ENCODE assay signal across 7 mouse cellular contexts in genomic region chr5:134788237-134788636, GRCm38 (mm10). TPM values are rescaled to one million over a fixed set of nuclear protein-coding genes. Genes with fewer than 3 reads are reported as not detected.
DNase-seq lines count a peak whose midpoint lies in the region; ATAC-seq and TF ChIP-seq lines count a peak whose summit lies in the region.

No protein-coding gene starts in this region.

- peaks cover 5% of the 10 kb centered on the region; the same call in 1 of the 2 replicates for H3K9me3 ChIP-seq in heart, embryonic 10.5 days
- no peaks in the 10 kb centered on the region for H3K9me3 ChIP-seq in lung, embryonic 15.5 days

- WGBS in heart, embryonic 10.5 days = 13% methylated on average over 12 of the region's 12 CpGs
- 10% methylated on average over 12 of the region's 12 CpGs for WGBS in lung, embryonic 15.5 days

- peak; percentile 33 for DNase-seq in brain, embryonic 14.5 days (ENCODE audit: low read depth)
- peak; percentile 60 for DNase-seq in embryo, embryonic 10.5 days (ENCODE audit: low spot score)
- peak; percentile 93 for DNase-seq in heart, embryonic 10.5 days (ENCODE audit: low spot score)
- DNase-seq in spleen, postnatal 10 days (ENCODE audit: low spot score in 2 of 2) = no peak
- no peak for DNase-seq in layer of hippocampus, adult 9-10 months (ENCODE audit: low spot score)

- no peak overlapping the region for H3K9ac ChIP-seq in lung, embryonic 15.5 days

- ATAC-seq in lung, embryonic 15.5 days (ENCODE audit: borderline replicate concordance, extremely low read depth, low FRiP score, low TSS enrichment) = peak; percentile 43
- no peak for ATAC-seq in activated CD4-positive, CD25-positive, alpha-beta regulatory T cell, adult 4 months

- peak overlapping the region; percentile 12; the same call in 1 of the 2 replicates for H3K4me3 ChIP-seq in heart, embryonic 10.5 days
- no peak overlapping the region for H3K4me3 ChIP-seq in lung, embryonic 15.5 days

- H3K27ac ChIP-seq in heart, embryonic 10.5 days = peak overlapping the region; percentile 56
- H3K27ac ChIP-seq in lung, embryonic 15.5 days = peak overlapping the region; percentile 34; the same call in 1 of the 2 replicates

- no peak for TF ChIP-seq POLR2A in brain, embryonic 14.5 days (IDR thresholded peaks at IDR 0.05; ENCODE audit: borderline replicate concordance, extremely low read depth, insufficient read depth, insufficient read length, poor library complexity, severe bottlenecking)

- H3K4me1 ChIP-seq in heart, embryonic 10.5 days = peaks cover 32% of the 10 kb centered on the region
- peaks cover 14% of the 10 kb centered on the region for H3K4me1 ChIP-seq in lung, embryonic 15.5 days

- peaks cover 11% of the 10 kb centered on the region; the same call in 1 of the 2 replicates for H3K27me3 ChIP-seq in heart, embryonic 10.5 days (ENCODE audit: insufficient read depth, poor library complexity, severe bottlenecking)
- H3K27me3 ChIP-seq in lung, embryonic 15.5 days = no peaks in the 10 kb centered on the region

- TF ChIP-seq CTCF in brain, embryonic 14.5 days (IDR thresholded peaks at IDR 0.05; ENCODE audit: borderline replicate concordance, extremely low read depth, insufficient read depth, insufficient read length) = no peak

- H3K4me2 ChIP-seq in lung, embryonic 15.5 days = no peak overlapping the region

- no peaks in the 10 kb centered on the region; the same call in 1 of the 2 replicates for H3K36me3 ChIP-seq in heart, embryonic 10.5 days
- H3K36me3 ChIP-seq in lung, embryonic 15.5 days = no peaks in the 10 kb centered on the region

RNA-seq across cellular contexts. Expression of gene Eln, which starts 41.1 kb away (rescaled TPM):
- polyA plus RNA-seq in brain, embryonic 14.5 days (2012; rRNA removed) = 21.6 and 29.1 TPM in 2 replicates
- polyA plus RNA-seq in heart, embryonic 10.5 days (2016; fragmentation: Nextera tagmentation; extraction: Ambion mirVana) = 4.8 and 8.0 TPM in 2 replicates
- 534 and 579 TPM in 2 replicates for polyA plus RNA-seq in lung, embryonic 15.5 days (2015; fragmentation: Nextera tagmentation; extraction: Ambion mirVana)
- under 1 TPM in 1 of 2 experiments, not detected in 1; 0.15 TPM for polyA plus RNA-seq in activated CD4-positive, CD25-positive, alpha-beta regulatory T cell, adult 4 months (2017; shearing (Covaris generic))

Comparison
In these comparisons a context has a peak if more than half of its experiments do, and no peak if none do; other contexts are left out.
1. DNase-seq: peak in brain, embryonic 14.5 days (single experiment), embryo, embryonic 10.5 days (single experiment) and heart, embryonic 10.5 days (single experiment); none in spleen, postnatal 10 days (0 of 2) and layer of hippocampus, adult 9-10 months (single experiment).
2. RNA of gene Eln, which starts 41.1 kb away (polyA plus RNA-seq): 534 to 579 TPM in lung, embryonic 15.5 days; 21.6 to 29.1 TPM in brain, embryonic 14.5 days, 4.8 to 8.0 TPM in heart, embryonic 10.5 days and 0.15 TPM in activated CD4-positive, CD25-positive, alpha-beta regulatory T cell, adult 4 months; every median in the first group is over 10 times any median in the second.